Mouse (Mus musculus) mesoderm, embryonic 11.5 days (tissue): Measurements from ENCODE around the gene Zfhx3.

Experiments
- DNase-seq: peaks from one replicate; pipeline ENCODE4 v3.0.0-alpha.2; 2012; ENCODE audit warnings: low read depth, low spot score

Gene Zfhx3

GRCm38 (mm10) chr8:108647556-108647955 is 705.1 kb downstream of the Zfhx3 start:
- DNase-seq: no peak

DNA sequence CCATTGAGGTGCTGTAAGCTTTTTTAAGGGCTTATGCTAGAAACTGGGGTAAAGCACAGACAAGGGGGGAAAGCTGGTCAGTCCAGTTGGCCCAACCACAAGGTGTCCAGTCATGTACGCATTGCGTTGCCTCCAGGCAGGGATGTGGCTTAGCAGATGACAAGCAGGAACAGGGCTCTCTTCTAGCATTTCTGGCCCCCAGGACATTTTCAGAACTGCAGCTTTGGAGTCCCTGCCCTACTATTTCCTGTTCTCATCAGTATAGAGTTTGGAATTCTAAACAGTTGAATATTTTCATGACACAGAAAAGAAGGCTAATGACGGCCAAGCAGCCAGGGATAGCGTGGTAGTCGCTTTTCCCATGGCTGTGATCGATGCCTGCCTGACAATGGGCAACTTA is 706.5 kb downstream of the Zfhx3 start:
- no peak for DNase-seq

DNA sequence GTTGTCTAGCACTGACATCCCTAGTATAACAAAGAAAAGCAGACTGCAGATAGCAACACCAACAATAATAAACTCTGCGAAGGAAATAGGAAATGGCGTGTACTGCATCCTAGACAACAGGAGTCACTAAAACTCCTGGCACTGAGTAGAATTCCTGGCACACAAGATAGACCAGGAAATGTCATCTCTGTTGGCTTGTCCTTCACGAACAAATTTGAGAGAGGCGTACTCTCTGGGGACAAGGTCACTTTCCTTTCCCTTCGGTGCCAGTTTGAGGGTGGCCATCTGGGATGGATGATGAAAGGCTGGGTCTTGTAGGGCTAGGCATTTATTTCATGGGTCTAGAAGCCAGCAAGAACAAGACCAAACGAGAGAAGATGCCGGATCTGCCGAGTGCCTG is 708.4 kb downstream of the Zfhx3 start:
- DNase-seq: no peak

- no peak for DNase-seq
These were observed 719.1 kb downstream of the Zfhx3 start for GRCm38 (mm10) chr8:108661486-108662093.

DNA sequence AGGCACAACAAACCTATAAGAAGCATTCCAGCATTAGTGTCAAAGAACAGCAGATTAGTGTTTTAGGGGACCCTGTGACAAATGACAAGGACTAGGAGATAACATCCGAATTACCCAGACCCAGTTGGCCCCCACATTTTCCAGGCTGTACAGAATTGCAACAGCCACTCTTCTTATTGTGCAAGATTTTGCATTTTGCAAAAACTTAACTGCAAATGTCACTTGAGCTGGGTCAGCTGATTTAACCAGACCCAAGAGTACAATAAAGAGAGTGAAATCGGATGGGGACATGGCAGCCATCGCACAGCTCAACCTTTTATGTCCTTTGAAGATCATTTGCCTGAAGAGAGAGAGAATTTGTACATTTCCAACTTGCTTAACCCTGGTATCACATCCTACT is 720.3 kb downstream of the Zfhx3 start:
- no peak for DNase-seq

DNA sequence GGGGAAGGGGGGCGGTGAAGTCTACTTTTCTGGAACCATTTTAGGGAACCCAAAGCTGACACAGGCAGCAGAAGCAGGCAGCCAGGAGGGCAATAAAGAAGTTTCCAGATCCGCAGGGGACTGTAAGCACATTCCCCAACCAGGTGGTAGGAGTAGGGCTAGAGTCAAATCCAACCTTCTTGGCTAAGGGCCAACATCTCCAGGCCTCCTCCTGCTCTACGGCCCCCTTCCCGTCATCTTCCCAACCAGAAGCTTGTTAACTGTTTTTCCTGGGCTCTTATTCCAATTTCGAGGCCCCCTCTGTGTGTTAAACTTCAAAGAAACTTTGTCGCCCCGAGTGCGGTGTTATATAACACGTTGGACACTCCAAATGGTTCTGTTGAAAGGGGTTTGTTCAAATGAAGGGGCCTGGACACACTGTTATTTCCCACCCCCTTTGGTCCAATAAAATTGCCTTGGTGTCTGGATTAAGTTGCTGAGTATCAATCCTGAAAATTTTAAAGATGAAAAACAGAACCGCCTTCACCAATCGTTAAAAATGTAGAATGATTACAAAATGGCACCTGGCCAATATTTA is 729.6 kb downstream of the Zfhx3 start:
- DNase-seq: no peak

- no peak for DNase-seq
These were observed 732.6 kb downstream of the Zfhx3 start for GRCm38 (mm10) chr8:108675001-108675525.

DNA sequence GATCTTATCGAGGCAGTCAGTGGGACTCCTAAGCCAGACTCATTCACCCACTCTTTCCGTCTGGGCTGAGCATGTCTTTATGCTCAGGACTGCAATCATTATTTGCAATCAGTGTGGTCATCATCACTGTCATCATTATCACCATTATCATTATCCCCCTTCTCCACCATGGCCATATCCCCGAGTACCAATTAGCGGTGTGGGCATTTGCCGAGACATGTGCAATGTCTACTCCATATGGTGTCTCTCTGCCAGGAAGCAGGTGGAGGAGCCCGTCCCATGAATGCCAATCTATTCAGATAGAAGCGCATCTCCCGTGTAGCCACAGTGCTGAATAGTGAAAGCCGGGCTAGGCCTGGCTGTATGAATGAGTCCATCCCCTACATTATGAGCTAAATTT is 747.2 kb downstream of the Zfhx3 start:
- no peak for DNase-seq

- DNase-seq: no peak
These were observed 748.4 kb downstream of the Zfhx3 start for GRCm38 (mm10) chr8:108690576-108691455.

- DNase-seq: no peak
These were observed 749.2 kb downstream of the Zfhx3 start for GRCm38 (mm10) chr8:108691456-108692238.

DNA sequence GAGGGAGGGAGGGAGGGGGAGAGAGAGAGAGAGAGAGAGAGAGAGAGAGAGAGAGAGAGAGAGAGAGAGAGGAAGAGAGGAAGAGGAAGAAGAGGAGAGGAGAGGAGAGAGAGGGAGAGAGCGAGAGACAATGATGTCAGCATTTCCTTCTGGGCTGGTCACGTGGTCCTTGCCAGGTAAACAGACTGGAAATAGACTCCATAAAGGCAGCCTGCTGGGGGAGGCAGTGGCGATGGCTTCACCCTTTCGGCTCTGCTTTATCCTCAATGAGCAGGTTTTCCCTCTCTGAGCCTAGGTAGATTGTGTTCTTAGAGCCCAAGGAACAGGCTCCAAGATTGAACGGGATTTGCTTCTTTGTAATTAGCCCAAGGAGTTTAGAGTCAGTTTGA is 749.8 kb downstream of the Zfhx3 start:
- no peak for DNase-seq

- no peak for DNase-seq
These were observed 750.5 kb downstream of the Zfhx3 start for GRCm38 (mm10) chr8:108692669-108693665.

- no peak for DNase-seq
These were observed 751.4 kb downstream of the Zfhx3 start for GRCm38 (mm10) chr8:108693841-108694240.

- no peak for DNase-seq
These were observed 752.1 kb downstream of the Zfhx3 start for GRCm38 (mm10) chr8:108694516-108694915.

DNA sequence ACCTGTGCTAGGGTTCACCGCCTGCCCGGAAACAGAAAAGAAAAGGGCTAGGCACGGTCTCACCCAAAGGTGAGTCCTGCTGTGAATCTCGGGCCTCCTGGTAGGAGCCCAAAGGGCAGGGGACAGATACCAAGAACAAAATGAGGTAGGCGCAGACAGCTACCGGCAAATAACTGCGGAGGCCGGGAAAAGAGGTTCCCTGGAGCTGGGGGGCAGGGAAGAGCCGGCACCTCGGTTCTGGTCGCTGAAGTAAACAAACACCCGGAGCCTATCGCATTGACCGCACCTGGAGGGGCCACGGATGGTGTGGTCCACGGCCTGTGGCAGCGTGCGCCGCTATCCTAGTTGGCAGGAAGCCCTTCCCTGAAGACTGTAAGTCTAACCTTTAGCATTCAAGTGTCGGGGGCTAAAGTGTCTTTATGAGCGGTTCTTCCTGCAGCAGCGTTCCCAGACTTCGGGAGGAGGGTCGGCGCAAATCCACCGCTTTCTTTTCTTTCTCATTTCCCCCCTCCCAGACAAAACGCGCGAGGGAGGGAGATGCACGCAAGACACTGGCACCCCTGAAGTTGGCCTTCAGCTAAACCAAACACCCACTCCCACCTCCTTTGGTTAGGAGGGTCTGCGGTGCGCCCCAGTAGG is 752.9 kb downstream of the Zfhx3 start:
- DNase-seq: no peak

DNA sequence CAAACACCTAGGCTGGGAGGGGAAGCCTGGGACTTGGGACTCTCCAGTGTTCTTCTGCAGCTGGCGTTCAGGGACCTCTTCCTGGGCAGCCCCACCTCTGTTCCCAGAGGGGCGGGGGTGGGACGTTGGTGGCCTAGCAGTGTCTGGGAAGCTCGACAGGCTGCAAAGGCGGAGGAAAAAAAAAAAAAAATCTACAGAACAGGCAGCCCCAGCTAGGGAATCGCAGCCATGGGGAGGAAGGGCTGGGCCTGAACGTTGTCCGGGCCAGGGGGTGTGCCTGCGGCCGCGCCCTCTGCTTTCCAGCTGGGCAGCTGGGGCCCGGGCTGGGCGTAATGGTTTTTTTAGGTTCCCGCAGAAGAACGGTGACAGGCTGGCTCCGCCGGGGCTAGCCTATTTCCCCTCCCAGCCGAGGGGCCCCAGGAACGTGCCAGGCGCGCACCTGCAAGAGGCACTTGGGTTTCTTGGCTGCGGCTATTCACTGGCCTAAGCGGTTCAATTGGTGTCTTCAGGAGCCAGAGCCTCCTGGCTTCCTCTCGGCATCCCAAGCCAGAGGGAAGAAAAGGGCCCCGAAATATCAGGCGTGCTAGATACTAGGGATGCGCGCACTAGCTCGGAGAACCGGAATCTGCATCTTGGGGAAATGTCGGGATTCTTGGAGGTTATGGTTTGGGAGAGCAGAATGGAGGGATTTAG is 753.6 kb downstream of the Zfhx3 start:
- no peak for DNase-seq

- no peak for DNase-seq
These were observed 754.4 kb downstream of the Zfhx3 start for GRCm38 (mm10) chr8:108696631-108697410.

DNA sequence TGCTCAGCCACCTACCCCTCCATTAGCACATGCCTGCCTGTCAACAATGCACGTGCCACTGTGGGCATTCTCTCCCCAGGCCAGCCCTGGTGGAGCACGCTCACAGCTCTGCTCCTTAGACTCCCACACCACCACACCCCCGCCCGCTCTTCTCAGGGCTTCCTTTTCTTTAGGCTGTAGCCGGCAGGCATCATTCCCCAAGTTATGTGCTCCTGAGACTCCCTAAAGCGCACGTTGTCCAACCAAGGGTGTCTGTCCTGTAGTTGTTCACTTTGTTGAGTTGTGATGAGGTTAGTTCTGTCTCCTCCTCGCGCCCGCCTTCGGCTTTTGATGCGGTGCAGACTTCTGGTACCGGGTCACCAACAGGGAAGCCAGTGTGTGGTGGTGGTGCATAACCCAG is 755.1 kb downstream of the Zfhx3 start:
- DNase-seq: no peak
